Mouse (Mus musculus) spleen, adult 10 weeks (tissue): Measurements from ENCODE around the gene Cobll1. TPM values are rescaled to one million over a fixed set of nuclear protein-coding genes. Genes with fewer than 3 reads are reported as not detected.

Source experiments
- polyA plus RNA-seq: library from polyadenylated mRNA; stranded (reverse); fragments of 350-450 nt; fragmentation: Illumina TruSeq; extraction: RNeasy Lipid Tissue Mini Kit (QIAGEN cat#74804); gene quantifications from one replicate; pipeline ENCODE4 v1.2.3, GENCODE M21; 2015; ENCODE audit warnings: low replicate concordance; ENCODE audit not compliant: insufficient read depth

Gene Cobll1
- 26.3 TPM for polyA plus RNA-seq

DNA sequence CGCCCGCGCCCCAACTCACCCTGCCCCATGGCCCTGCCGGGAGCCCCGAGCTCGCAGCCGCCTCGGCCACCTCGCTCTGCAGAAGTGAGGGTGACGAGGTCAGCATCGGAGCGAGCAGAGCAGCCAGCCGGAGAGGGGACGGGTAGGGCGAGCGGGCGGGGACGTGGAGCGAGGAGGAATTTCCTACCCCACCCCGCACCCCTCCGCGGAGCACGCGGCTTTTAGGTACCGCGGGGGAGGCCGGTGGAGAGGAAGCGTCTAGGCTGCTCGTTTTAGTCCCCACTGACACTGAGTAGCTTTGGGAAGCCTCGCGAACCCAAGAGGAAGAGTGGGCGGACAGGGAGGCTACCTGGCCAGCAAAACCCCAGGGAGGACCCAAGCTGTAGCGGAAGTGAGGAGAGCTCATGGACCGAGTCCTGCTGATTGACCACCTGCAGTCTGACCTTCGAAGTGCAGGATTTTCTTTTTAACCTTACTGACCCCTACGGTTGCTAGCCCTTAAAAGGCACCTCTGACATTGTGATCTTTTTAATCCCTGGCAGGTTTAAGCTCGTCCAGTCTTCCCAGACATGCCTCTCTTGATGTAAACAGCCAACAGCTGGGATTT, at the start of gene Cobll1:
Cobll1 (minus strand) TSS at position 440 of the 607 bp plus-strand sequence.

Other genes with a start within 250 kb of the Cobll1 start
- gene Grb14, start 214.4 kb downstream of the Cobll1 start, polyA plus RNA-seq, result 2.2 TPM
- gene Slc38a11, start 124.6 kb upstream of the Cobll1 start, polyA plus RNA-seq, result 0.41 TPM